Mouse (Mus musculus) natural killer cell, adult 2 months (primary cell): Measurements from ENCODE around the gene 2010300C02Rik.
A peak's percentile ranks its signal among the peaks of the same experiment; 100 is the strongest.

ENCODE experiments used
- DNase-seq, 2 experiments: peaks; one replicate each; pipeline ENCODE4 v3.0.0; 2022; ENCODE audit warnings: low spot score in 2 of 2

2010300C02Rik gene

GRCm38 (mm10) chr1:37711596-37712356, 8.1 kb downstream of the 2010300C02Rik start:
- DNase-seq: no peak

GRCm38 (mm10) chr1:37711082-37711481, 8.8 kb downstream of the 2010300C02Rik start:
- DNase-seq: no peak

DNA sequence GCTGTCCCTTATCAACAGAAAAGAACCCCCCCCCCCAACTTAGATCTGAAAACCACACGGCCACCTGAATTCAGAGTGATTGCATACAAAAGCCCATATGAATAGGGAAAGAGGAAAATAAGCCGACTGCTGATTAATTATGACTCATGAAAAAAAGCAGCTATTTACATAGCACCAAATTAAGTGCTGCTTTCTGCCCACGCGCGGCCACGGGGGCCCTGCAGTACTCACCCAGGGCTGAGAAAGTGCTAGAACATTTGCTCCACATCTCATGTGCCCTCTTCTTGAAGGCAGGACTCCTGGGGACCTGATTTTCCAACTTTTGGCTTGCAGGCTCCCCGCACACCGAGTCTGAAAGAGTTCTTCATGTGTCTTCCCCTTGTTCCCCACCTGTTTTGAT, 10.1 kb downstream of the 2010300C02Rik start:
- DNase-seq: no peak

GRCm38 (mm10) chr1:37708270-37708955, 11.5 kb downstream of the 2010300C02Rik start:
- no peak for DNase-seq

GRCm38 (mm10) chr1:37702326-37702725, 17.6 kb downstream of the 2010300C02Rik start:
- no peak for DNase-seq

GRCm38 (mm10) chr1:37698852-37699439, 20.9 kb downstream of the 2010300C02Rik start:
- DNase-seq: no peak

- no peak for DNase-seq
Observed at GRCm38 (mm10) chr1:37698186-37698839, 21.6 kb downstream of the 2010300C02Rik start.

- peak; percentile 70 to 80 for DNase-seq
Observed at GRCm38 (mm10) chr1:37696918-37697317, 23.0 kb downstream of the 2010300C02Rik start.

- no peak for DNase-seq
Observed at GRCm38 (mm10) chr1:37695732-37696131, 24.2 kb downstream of the 2010300C02Rik start.

GRCm38 (mm10) chr1:37694417-37694816, 25.5 kb downstream of the 2010300C02Rik start:
- DNase-seq: no peak

GRCm38 (mm10) chr1:37691179-37691578, 28.7 kb downstream of the 2010300C02Rik start:
- DNase-seq: no peak

DNA sequence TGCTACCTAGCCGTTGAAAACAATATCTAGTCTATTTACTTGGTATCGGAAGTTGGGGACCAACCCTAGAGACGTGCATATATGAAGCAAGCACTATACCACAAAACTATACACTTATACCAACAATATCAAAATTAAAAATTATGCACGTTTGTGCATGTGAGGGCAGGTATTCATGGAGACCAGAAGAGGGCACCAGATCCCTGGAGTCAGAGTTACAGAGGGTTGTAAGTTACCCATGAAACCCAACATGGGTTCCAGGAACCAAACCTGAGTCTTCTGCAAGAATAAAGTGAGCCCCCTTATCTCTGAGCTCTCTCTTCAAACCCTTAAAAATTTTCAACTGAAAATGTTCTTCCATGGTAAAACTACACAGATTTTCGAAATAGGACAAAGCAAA, 29.2 kb downstream of the 2010300C02Rik start:
- no peak for DNase-seq

DNA sequence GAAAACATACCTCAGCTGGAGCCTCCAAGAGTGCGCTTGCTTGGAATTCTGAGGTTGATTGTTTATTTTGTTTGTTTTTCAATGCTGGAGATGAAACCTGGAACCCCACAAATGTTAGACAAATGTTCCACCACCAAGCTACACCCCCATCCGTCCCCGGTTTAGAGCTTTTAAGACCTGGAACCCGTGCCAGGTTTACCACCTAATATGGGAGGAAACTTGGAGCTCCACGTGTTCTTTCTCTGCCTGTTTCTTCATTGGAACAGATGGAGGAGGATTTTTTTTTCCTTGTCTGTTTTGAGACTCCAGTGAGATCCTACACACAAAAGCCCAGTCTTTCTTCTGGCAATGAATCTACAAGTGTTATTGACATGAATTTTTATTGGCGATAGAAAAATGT, 30.2 kb downstream of the 2010300C02Rik start:
- no peak for DNase-seq

DNA sequence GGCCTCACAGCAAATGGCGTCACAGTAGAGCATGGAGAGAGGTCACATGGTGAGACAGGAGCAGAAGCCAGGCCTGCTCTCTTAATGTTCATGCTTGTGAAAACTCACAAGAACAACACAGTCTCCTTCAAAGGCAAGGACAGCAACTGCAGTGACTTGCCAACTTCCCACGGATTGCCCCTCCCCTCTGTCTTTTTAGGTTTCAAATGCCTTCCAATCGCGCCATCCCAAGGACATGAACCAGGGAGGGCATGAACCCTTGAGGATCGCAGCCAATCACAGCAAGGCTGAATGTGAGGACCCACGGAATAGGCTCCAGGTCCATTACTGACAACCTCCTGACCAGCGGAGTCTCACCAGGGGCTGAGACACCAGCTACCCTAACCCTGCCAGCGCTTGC, 31.5 kb downstream of the 2010300C02Rik start:
- no peak for DNase-seq

- no peak for DNase-seq
Observed at GRCm38 (mm10) chr1:37687515-37687914, 32.4 kb downstream of the 2010300C02Rik start.

DNA sequence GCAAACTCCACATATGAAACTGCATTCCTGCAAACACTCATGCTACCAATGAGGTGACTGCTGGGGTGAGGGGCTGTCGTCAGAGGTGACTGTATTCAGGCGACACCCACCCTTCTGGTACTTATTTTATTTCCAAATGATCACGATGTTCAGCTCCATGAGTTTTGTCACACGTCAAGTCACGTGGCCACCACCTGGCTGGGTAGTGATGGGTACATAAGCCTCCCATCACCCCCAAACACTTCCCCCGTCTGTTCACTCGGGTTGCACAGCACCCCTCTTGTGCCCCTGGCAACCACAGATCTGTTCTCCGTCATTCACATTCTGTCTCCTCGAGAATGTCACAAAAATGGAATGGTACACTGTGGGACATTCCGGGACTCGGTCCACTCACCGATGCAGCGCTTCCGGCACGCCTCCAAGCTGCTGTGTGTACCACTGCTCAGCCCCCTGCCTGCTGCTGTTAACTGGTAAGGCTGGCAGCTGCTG, 32.9 kb downstream of the 2010300C02Rik start:
- DNase-seq: no peak

DNA sequence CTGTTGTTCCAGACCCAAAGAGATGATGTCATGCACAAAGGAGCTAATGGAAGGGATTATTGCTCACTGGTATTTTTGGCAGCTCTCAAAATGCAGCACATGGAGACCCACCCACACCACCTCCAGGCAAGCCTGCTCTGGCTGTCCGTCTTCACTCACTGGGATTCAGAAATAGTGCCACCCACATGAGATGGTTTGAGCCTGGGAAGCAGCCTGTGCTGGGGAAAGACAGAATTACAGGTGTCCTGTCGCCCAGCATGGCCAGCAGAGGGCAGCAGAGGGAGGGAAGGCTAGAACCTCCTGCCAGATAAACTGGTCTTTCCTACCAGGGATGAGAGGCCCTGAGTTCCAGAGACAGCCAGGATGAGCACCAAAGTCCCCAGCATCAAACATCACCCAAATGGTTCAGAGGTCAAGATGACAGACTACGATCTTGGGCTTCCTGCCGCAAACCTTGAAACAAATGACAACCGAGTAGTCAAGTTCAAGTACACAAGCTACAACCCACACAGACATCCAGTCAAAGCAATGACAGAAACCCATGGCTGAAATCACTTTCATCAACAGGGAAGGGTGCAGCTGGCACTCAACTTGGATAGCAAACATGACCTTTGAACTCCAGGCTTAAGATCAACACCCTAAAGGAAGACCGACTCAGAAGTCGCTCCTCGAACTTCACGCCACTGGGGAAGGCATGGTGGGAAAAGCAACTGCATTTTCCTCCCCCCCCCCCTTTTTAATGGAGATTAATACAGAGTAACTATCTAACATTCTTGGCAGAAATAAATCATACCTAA, 41.4 kb downstream of the 2010300C02Rik start:
- peak; percentile 43 to 64 for DNase-seq

DNA sequence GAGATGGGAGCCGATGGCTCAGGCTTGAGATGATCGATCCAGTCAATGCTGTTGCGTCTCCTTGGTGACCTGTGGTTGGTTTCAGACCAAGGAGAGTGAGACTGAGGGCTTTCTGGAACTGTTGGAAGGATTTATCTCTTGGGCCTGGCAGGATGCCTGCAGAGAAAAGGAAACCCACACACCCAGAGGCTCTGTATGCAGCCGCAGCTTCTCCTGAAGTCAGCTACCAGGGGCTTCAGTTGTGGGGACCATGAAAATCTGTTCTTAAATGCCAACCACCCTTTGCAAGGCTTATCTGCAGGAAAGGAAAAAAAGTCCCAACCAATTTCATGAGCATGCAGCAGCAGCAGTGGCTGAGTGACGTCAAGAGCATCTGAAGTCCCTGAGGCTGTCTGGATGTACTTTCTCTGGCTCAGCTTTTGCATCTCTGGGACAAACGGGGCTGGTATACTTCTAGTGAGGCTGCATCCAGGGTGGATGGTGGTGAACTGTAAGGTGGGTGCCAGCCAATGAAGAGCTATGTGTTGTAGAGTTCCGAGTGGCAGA, 42.8 kb downstream of the 2010300C02Rik start:
- DNase-seq: no peak

DNA sequence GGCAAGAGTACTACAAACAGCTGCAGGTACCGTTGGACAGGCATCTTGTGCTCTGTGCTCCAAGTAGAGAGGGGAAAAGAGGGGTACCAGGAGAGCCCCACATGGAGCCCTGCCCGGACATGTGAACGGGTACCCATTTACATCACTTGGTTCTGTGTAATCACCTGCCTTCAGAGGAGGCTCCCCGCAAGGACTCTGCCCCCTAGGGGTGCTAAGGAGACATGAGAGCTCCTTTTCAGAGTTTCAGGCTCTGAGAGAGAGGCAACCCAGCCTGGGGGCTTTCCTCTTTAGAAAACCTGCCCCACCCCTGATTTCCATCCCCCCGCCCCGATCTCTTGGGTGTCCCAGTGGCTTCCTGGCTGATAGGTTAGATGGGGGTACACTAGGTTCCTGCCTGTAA, 44.4 kb downstream of the 2010300C02Rik start:
- DNase-seq: no peak

- no peak for DNase-seq
Observed at GRCm38 (mm10) chr1:37674266-37674665, 45.6 kb downstream of the 2010300C02Rik start.

DNA sequence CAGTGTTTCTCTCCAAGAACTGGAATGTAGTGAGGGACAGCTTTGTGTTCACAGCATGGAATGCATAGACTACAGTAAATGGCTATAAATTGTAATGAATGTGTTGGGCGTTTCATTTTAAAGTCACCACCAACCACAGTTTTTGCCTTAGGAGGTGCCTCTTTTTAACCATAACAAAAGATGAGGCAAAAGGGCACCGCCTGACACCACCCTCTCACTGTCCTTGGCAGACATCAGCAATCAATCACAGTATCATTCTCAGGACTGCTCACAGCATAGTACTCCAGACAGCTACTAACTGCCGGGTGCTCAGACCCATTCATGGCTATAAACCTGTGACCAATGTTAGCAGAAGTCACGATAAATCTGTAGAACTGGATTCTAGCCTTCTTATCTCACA, 48.6 kb downstream of the 2010300C02Rik start:
- DNase-seq: no peak
